Mouse (Mus musculus) embryonic facial prominence, embryonic 14.5 days (tissue): Measurements from ENCODE around the gene Mcf2l. TPM values are rescaled to one million over a fixed set of nuclear protein-coding genes. Genes with fewer than 3 reads are reported as not detected.

ENCODE experiments used
- ATAC-seq: fragments of 200-750 bp; cut with Nextera tagmentation; 2 replicates; pipeline ENCODE4 v1.8.0; 2017; ENCODE audit warnings: low read depth, moderate number of reproducible peaks, moderate TSS enrichment
- DNase-seq: peaks from one replicate; pipeline ENCODE4 v3.0.0-alpha.2; 2015; ENCODE audit warnings: low spot score
- H3K27ac ChIP-seq: fragments of 300-500 bp; sonication (generic); replicated peaks from 2 replicates; pipeline ENCODE4 v1.5.1; 2014; ENCODE audit warnings: low read depth, mild to moderate bottlenecking, low read length, moderate library complexity
- H3K27me3 ChIP-seq: fragments of 300-500 bp; sonication (generic); replicated peaks from 2 replicates; pipeline ENCODE4 v1.6.1; 2014; ENCODE audit warnings: low read length; ENCODE audit not compliant: control insufficient read depth, insufficient read depth
- H3K36me3 ChIP-seq: fragments of 300-500 bp; sonication (generic); 2 replicates; pipeline ENCODE4 v1.6.1; 2014; ENCODE audit warnings: low read length, mixed read lengths; ENCODE audit not compliant: control insufficient read depth, insufficient read depth
- H3K4me1 ChIP-seq: fragments of 300-500 bp; sonication (generic); 2 replicates; pipeline ENCODE4 v1.6.1; 2014; ENCODE audit warnings: antibody characterized with exemption, low read length; ENCODE audit not compliant: control insufficient read depth, insufficient read depth
- H3K4me2 ChIP-seq: fragments of 300-500 bp; sonication (generic); 2 replicates; pipeline ENCODE4 v1.6.1; 2014; ENCODE audit warnings: low read depth, mild to moderate bottlenecking, low read length, moderate library complexity, mixed read lengths
- H3K4me3 ChIP-seq: fragments of 300-500 bp; sonication (generic); 2 replicates; pipeline ENCODE4 v1.5.1; 2014; ENCODE audit warnings: low read depth, mild to moderate bottlenecking, low read length
- H3K9ac ChIP-seq: fragments of 300-500 bp; sonication (generic); 2 replicates; pipeline ENCODE4 v1.6.1; 2014; ENCODE audit warnings: low read depth, mild to moderate bottlenecking, low read length, moderate library complexity, mixed read lengths
- H3K9me3 ChIP-seq: fragments of 300-500 bp; sonication (generic); 2 replicates; pipeline ENCODE4 v1.6.1; 2016; ENCODE audit warnings: low read length; ENCODE audit not compliant: control insufficient read depth
- WGBS: fragments of 180-500 bp; shearing (Covaris S2); extraction: QIAGEN DNeasy Blood & Tissue Kit; methylation state at CpG from one replicate; pipeline ENCODE4 v1.1.7; 2014; 5-methylcytosine and 5-hydroxymethylcytosine counted together
- polyA plus RNA-seq: library from polyadenylated mRNA; unstranded; fragments of >200 nt; fragmentation: Nextera tagmentation; extraction: Ambion mirVana; gene quantifications from 2 replicates; pipeline ENCODE4 v1.2.1, GENCODE M21; 2014

Gene Mcf2l
- polyA plus RNA-seq, 1 experiment from 2014 or later = 20.3 TPM

DNA sequence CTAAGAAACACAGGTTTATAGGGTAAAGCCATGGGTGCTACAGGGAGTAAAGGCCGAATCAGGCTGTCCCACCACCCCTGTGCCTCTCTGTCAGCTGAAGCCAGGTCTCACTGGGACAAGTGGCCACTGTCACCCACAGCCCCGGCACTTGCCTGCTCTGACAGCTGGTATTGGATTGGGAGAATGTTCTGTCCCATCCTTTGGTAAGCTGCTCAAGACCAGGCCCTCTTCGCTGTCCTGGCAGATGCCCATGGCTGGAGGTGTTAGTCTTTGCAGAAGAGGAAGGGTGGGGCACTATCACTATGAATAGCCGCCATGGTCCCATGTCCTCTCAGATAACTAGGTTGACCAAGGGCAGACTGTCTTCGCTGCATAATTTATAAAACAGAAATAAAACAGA, 40.0 kb upstream of the Mcf2l start:
- no peak overlapping the region for H3K9ac ChIP-seq
- no peak overlapping the region for H3K27ac ChIP-seq
- ATAC-seq (no peak), DNase-seq (no peak)
- no peaks in the 10 kb centered on the region for H3K4me1 ChIP-seq
- no peak overlapping the region for H3K4me3 ChIP-seq
- no peaks in the 10 kb centered on the region for H3K9me3 ChIP-seq
- H3K27me3 ChIP-seq = no peaks in the 10 kb centered on the region
- 92% methylated on average over 5 of the region's 5 CpGs for WGBS
- no peak overlapping the region for H3K4me2 ChIP-seq
- peaks cover 88% of the 10 kb centered on the region for H3K36me3 ChIP-seq

DNA sequence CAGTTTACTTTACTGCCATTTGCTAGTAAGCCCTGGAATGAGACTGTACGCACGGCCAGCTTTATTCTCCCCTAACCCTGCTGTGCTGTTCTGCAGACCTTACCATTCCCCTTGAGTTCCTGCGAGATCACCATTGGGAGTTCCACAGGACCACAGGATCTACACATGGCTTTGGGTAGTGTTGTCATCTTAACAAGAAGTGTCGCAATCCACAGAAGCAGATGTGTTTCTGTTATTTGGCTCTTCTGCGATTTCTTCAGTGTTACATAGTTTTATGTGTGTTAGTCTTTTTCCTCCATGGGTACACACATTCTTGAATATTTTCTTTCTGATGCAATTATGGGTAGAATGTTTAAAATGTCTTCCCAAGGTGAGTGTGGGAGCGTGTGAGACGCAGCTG, 32.8 kb upstream of the Mcf2l start:
- no peak overlapping the region for H3K9ac ChIP-seq
- no peaks in the 10 kb centered on the region for H3K9me3 ChIP-seq
- no peaks in the 10 kb centered on the region for H3K27me3 ChIP-seq
- no peak overlapping the region for H3K4me3 ChIP-seq
- H3K4me1 ChIP-seq = no peaks in the 10 kb centered on the region
- DNase-seq = no peak
- no peak overlapping the region for H3K4me2 ChIP-seq
- peaks cover 85% of the 10 kb centered on the region for H3K36me3 ChIP-seq
- 79% methylated on average over 7 of the region's 7 CpGs for WGBS
- no peak for ATAC-seq
- no peak overlapping the region for H3K27ac ChIP-seq

DNA sequence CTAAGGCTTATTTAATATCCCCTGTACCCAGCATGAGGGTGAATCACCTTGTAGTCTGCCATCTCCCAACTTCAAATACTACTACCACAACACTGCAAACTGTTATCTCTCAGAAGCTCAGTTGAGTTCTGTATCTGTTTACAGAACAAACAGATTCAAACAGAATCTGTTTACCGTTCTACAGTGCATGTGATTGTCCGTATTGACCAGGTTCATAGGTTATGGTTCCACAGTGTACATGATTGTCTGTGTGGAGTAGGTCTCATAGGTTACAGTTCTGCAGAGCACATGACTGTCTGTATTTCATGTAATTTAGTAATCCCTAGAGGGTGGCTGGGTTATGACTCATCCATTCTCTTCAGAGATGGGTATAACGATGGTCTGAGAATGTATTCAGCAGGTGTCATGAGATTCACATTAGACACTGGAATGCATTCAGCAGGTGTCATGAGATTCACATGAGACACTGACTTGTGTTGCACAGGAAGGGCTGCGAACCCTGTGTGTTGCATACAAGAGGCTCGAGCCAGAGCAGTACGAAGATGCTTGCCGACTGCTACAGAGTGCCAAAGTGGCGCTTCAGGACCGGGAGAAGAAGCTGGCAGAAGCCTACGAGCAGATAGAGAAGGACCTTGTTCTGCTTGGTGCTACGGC, 31.1 kb upstream of the Mcf2l start:
- 88% methylated on average over 11 of the region's 11 CpGs for WGBS
- Histone ChIP-seq H3K4me2 (no peak overlapping the region), H3K9ac (no peak overlapping the region), H3K4me1 (no peaks in the 10 kb centered on the region), H3K4me3 (no peak overlapping the region), H3K36me3 (peaks cover 85% of the 10 kb centered on the region), H3K9me3 (no peaks in the 10 kb centered on the region), H3K27ac (no peak overlapping the region), H3K27me3 (no peaks in the 10 kb centered on the region)
- ATAC-seq (no peak), DNase-seq (no peak)

DNA sequence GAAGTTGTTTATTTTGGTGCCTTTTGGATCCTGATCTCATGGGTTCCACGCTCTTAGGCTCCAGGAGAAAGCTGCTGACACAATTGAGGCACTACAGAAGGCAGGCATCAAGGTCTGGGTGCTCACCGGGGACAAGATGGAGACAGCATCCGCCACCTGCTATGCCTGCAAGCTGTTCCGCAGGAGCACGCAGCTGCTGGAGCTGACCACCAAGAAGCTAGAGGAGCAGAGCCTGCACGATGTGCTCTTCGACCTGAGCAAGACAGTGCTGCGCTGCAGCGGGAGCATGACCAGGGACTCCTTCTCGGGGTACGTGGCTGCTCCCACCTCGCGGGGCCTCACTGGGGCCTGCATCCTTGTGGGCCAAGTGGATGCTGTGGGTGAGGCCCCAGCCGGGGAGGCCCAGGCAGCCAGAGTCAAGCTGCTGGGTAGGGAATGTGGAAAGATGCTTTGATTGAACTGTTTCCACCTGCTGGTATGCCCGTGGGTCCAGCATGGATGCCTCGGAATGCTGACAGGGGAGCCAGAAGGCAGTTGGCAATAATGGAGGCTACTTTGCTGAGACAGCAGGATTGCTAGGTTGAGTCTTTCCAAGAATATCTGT, 29.2 kb upstream of the Mcf2l start:
- no peak overlapping the region for H3K27ac ChIP-seq
- 94% methylated on average over 16 of the region's 16 CpGs for WGBS
- DNase-seq (no peak), ATAC-seq (no peak)
- no peaks in the 10 kb centered on the region for H3K9me3 ChIP-seq
- no peak overlapping the region for H3K4me2 ChIP-seq
- no peak overlapping the region for H3K4me3 ChIP-seq
- H3K4me1 ChIP-seq = no peaks in the 10 kb centered on the region
- no peak overlapping the region for H3K9ac ChIP-seq
- H3K27me3 ChIP-seq = no peaks in the 10 kb centered on the region
- peaks cover 89% of the 10 kb centered on the region for H3K36me3 ChIP-seq

DNA sequence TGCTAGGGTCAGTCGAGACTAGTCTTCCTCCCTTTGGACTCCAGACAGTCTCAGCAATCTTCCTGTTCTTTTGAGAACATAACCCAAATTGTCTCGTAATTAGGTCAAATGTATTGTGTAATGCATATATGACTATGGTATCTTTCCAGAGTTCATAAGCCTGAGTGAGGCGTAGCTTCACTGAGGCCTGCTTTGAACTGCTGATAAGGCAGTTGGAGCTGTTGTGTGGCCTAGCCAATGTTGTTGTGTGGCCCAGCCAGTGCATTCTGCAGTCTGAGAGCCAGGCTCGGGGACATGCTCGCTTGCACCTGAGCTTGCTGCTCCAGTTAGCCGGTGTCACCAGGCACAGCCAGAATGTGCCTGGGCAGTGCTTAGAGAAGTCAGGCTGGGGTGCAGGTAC, 27.2 kb upstream of the Mcf2l start:
- 89% methylated on average over 6 of the region's 6 CpGs for WGBS
- Histone ChIP-seq H3K9ac (no peak overlapping the region), H3K36me3 (peaks cover 96% of the 10 kb centered on the region), H3K9me3 (no peaks in the 10 kb centered on the region), H3K27me3 (no peaks in the 10 kb centered on the region), H3K4me3 (no peak overlapping the region), H3K4me2 (no peak overlapping the region), H3K27ac (no peak overlapping the region), H3K4me1 (no peaks in the 10 kb centered on the region)
- ATAC-seq (no peak), DNase-seq (no peak)

DNA sequence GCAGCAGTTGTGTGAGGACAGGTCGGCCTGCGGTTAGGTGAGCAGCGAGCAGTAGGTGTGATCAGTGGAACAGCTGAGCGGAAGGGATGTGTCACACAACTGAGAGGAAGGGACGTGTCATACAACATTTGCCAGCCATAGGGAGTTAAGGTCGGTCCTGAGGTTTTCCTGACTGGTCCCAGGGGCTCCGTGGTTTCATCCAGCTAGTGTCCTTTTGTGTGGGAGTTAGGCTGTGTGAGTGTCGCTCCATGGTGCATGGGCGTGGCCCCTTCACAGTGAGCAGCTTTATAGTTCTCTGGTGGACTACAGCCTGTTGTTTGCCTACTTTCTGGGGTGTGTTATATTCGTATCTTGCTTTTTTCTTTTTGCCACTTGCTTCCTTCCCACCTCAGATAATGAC, 22.4 kb upstream of the Mcf2l start:
- Histone ChIP-seq H3K4me3 (no peak overlapping the region), H3K9me3 (no peaks in the 10 kb centered on the region), H3K27ac (no peak overlapping the region), H3K27me3 (no peaks in the 10 kb centered on the region), H3K36me3 (peaks cover 67% of the 10 kb centered on the region), H3K4me2 (no peak overlapping the region), H3K4me1 (no peaks in the 10 kb centered on the region), H3K9ac (no peak overlapping the region)
- WGBS = 89% methylated on average over 10 of the region's 10 CpGs
- DNase-seq = no peak
- no peak for ATAC-seq

DNA sequence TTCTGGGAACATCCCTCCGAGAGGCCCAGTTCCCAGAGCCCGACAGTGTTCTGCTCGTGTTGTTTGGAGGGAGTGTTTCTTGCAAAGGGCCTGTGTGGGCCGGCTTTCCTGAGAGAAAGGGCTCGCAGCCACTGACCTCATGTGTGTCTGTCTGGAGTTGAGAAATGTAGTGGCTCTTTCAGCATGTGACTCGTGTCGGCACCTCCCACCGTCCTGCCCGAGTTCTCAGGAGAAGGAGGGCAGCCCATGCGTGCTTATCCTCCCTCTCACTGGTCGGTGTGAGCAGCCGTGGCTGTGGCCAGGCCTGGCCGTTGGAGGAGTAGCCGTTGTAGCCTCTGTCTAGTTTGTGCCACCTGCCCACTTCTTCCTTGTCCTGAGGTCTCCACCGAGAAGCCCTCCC, 17.6 kb upstream of the Mcf2l start:
- ATAC-seq = no peak
- no peaks in the 10 kb centered on the region for H3K4me1 ChIP-seq
- H3K27ac ChIP-seq = no peak overlapping the region
- no peak for DNase-seq
- no peaks in the 10 kb centered on the region for H3K27me3 ChIP-seq
- WGBS = 78% methylated on average over 15 of the region's 15 CpGs
- H3K4me2 ChIP-seq = no peak overlapping the region
- H3K36me3 ChIP-seq = peaks cover 60% of the 10 kb centered on the region
- no peak overlapping the region for H3K4me3 ChIP-seq
- H3K9me3 ChIP-seq = no peaks in the 10 kb centered on the region
- no peak overlapping the region for H3K9ac ChIP-seq

DNA sequence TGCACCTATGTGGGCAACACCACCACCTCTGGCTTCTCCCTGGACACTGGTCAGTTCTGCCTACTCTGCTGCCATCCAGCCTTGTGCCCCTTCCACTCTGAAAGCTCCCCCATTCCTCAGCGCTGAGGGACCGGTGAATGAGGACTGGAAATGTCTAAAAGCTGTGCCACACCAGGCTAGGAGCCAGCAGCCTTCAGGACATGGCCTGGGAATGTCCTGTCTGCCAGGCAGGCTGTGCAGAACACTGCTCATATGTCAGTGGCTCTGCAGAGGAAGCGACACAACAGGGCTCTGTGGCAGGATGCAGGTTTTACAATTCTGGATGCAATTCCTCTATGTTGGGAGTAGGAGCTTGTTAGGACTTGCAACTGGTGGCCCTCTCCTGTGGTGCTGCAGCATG, 10.5 kb upstream of the Mcf2l start:
- DNase-seq = no peak
- Histone ChIP-seq H3K9me3 (no peaks in the 10 kb centered on the region), H3K4me1 (no peaks in the 10 kb centered on the region), H3K9ac (no peak overlapping the region), H3K27me3 (no peaks in the 10 kb centered on the region), H3K4me3 (no peak overlapping the region), H3K4me2 (no peak overlapping the region), H3K36me3 (peaks cover 60% of the 10 kb centered on the region), H3K27ac (no peak overlapping the region)
- 78% methylated on average over 3 of the region's 3 CpGs for WGBS
- no peak for ATAC-seq

GRCm38 (mm10) chr8:12863608-12864007, 10.0 kb upstream of the Mcf2l start:
- 85% methylated on average over 14 of the region's 14 CpGs for WGBS
- no peaks in the 10 kb centered on the region for H3K9me3 ChIP-seq
- no peak for ATAC-seq

More at GRCm38 (mm10) chr8:12863608-12864007, 10.0 kb upstream of the Mcf2l start:
- no peak for DNase-seq
- no peak overlapping the region for H3K27ac ChIP-seq
- H3K4me3 ChIP-seq = no peak overlapping the region
- H3K4me1 ChIP-seq = no peaks in the 10 kb centered on the region
- no peaks in the 10 kb centered on the region for H3K27me3 ChIP-seq
- H3K9ac ChIP-seq = no peak overlapping the region
- H3K4me2 ChIP-seq = no peak overlapping the region
- peaks cover 55% of the 10 kb centered on the region for H3K36me3 ChIP-seq
